Mouse (Mus musculus) adrenal gland, postnatal 25 days (tissue): ENCODE measurements at regions not wholly inside any gene's neighbourhood (a gene's known extent, or its start where the extent isn't known, plus 50 kb on each side); places are given as distances from the start of the nearest gene placed in this dataset.

Experiments
- DNase-seq: peaks from one replicate; pipeline ENCODE4 v3.0.0; 2021; ENCODE audit warnings: mixed read lengths

GRCm38 (mm10) chr8:113183186-113183585 lies 452.2 kb upstream of the Mon1b start:
- DNase-seq: no peak

GRCm38 (mm10) chr8:113190537-113190936 lies 444.9 kb upstream of the Mon1b start:
- no peak for DNase-seq

- no peak for DNase-seq
Observed at GRCm38 (mm10) chr8:113191537-113191936, 443.9 kb upstream of the Mon1b start.
